ENCODE assay signal across 30 mouse cellular contexts in genomic region chr13:112786142-112786541, GRCm38 (mm10). TPM values are rescaled to one million over a fixed set of nuclear protein-coding genes. Genes with fewer than 3 reads are reported as not detected.
DNase-seq lines count a peak whose midpoint lies in the region; ATAC-seq and TF ChIP-seq lines count a peak whose summit lies in the region.
"Had no signal": no experiment of that assay in that cellular context is flagged by ENCODE, and none has a peak within 500 bp of the region (broad histone marks: within the 10 kb centered on the region; RNA-seq: fewer than 3 reads in every experiment).

No protein-coding gene starts in this region.

- H3K4me2 ChIP-seq in hindbrain, postnatal 0 days (ENCODE audit: low read depth, low read length) = no peak overlapping the region
- H3K4me2 ChIP-seq: forebrain, embryonic 13.5 days; heart, embryonic 12.5 days; heart, embryonic 15.5 days; hindbrain, embryonic 13.5 days had no signal

- WGBS in hindbrain, postnatal 0 days = 41% methylated on average over 3 of the region's 3 CpGs

- DNase-seq in heart, adult 11 months = peak; percentile 85
- no peak for DNase-seq in heart, adult 8-10 months (ENCODE audit: low spot score)
- DNase-seq in 3T3-L1 (ENCODE audit: low read depth, low spot score) (peak; percentile 24), R1 (ENCODE audit: low read depth, low spot score) (peak; percentile 25)
- DNase-seq in hindbrain, postnatal 0 days (ENCODE audit: low spot score) = no peak
- no peak for DNase-seq in ovary, postnatal 14 days (ENCODE audit: low spot score)
- DNase-seq: adrenal gland, adult 8-10 months; adrenal gland, postnatal 25 days; B cell, adult 2 months; cerebellum, adult 18-20 months; cerebellum, adult 9-10 months; cerebellum, postnatal 14 days; gastrocnemius, postnatal 10 days; gastrocnemius, postnatal 36 days; heart, postnatal 10 days; heart, postnatal 36 days had no signal

- ATAC-seq in hindbrain, postnatal 0 days = no peak
- ATAC-seq: activated CD4-positive, CD25-positive, alpha-beta regulatory T cell, adult 4 months; forebrain, embryonic 13.5 days; forebrain, embryonic 16.5 days; hindbrain, embryonic 16.5 days; inflammation-experienced regulatory T-cells, adult 6 months; intestine, embryonic 16.5 days; Patski had no signal

- no peak overlapping the region for H3K4me3 ChIP-seq in hindbrain, postnatal 0 days (ENCODE audit: low read length)
- H3K4me3 ChIP-seq: forebrain, embryonic 10.5 days; forebrain, embryonic 13.5 days; heart, embryonic 12.5 days; heart, embryonic 15.5 days; hindbrain, embryonic 10.5 days; hindbrain, embryonic 13.5 days had no signal

- H3K27ac ChIP-seq in hindbrain, postnatal 0 days = no peak overlapping the region
- H3K27ac ChIP-seq: forebrain, embryonic 10.5 days; forebrain, embryonic 13.5 days; heart, embryonic 15.5 days; hindbrain, embryonic 10.5 days; hindbrain, embryonic 13.5 days had no signal

- H3K9ac ChIP-seq in hindbrain, postnatal 0 days (replicated peaks; ENCODE audit: low read length) = no peak overlapping the region
- H3K9ac ChIP-seq: forebrain, embryonic 13.5 days; heart, embryonic 12.5 days; heart, embryonic 15.5 days; hindbrain, embryonic 13.5 days had no signal

- no peaks in the 10 kb centered on the region for H3K27me3 ChIP-seq in hindbrain, postnatal 0 days (ENCODE audit: insufficient read depth, low read length)
- H3K27me3 ChIP-seq: forebrain, embryonic 13.5 days; heart, embryonic 12.5 days; heart, embryonic 15.5 days; hindbrain, embryonic 13.5 days; Patski had no signal

- H3K36me3 ChIP-seq in hindbrain, postnatal 0 days (ENCODE audit: insufficient read depth, low read length) = no peaks in the 10 kb centered on the region
- H3K36me3 ChIP-seq: forebrain, embryonic 10.5 days; G1E; heart, embryonic 12.5 days; heart, embryonic 15.5 days; hindbrain, embryonic 10.5 days; hindbrain, embryonic 13.5 days had no signal

- H3K4me1 ChIP-seq in hindbrain, postnatal 0 days (ENCODE audit: insufficient read depth, low read length) = no peaks in the 10 kb centered on the region
- H3K4me1 ChIP-seq: forebrain, embryonic 13.5 days; heart, embryonic 12.5 days; heart, embryonic 15.5 days; hindbrain, embryonic 13.5 days had no signal

- H3K9me3 ChIP-seq in hindbrain, postnatal 0 days (ENCODE audit: low read length) = no peaks in the 10 kb centered on the region
- H3K9me3 ChIP-seq: forebrain, embryonic 10.5 days; forebrain, embryonic 13.5 days; G1E; heart, embryonic 12.5 days; heart, embryonic 15.5 days; hindbrain, embryonic 10.5 days; hindbrain, embryonic 13.5 days had no signal

- TF ChIP-seq CTCF in hindbrain, postnatal 0 days (IDR thresholded peaks at IDR 0.05; ENCODE audit: low read depth) = no peak

RNA-seq across cellular contexts. Expression of gene Plpp1, which starts 14.4 kb away (rescaled TPM):
- 10 to 100 TPM; 36.4 to 44.4 (median 39.3) TPM for total RNA-seq in heart, adult 8-10 months (2022)
- 54.0 and 64.4 TPM in 2 replicates for total RNA-seq in hindbrain, postnatal 0 days (2014; rRNA removed)
- 88.1 and 89.7 TPM in 2 replicates for polyA plus RNA-seq in hindbrain, postnatal 0 days (2015; fragmentation: Nextera tagmentation; extraction: Ambion mirVana)
- total RNA-seq: granulocyte monocyte progenitor cell, adult 5-6 weeks had no signal

Comparison
In these comparisons a context has a peak if more than half of its experiments do, and no peak if none do; other contexts are left out.
1. DNase-seq: peak in heart, adult 11 months (single experiment), 3T3-L1 (single experiment) and R1 (single experiment); none in heart, adult 8-10 months (single experiment), hindbrain, postnatal 0 days (single experiment) and ovary, postnatal 14 days (single experiment).